Mouse (Mus musculus): Measurements from ENCODE around the gene Tbpl1. TPM values are rescaled to one million over a fixed set of nuclear protein-coding genes. Genes with fewer than 3 reads are reported as not detected.

Gene Tbpl1
- total and polyA plus RNA-seq, 2 experiments from 2014 or later: 60.0 to 70.9 TPM

- Histone ChIP-seq H3K9me3 (ENCODE audit: low read length) (no peaks in the 10 kb centered on the region), H3K9ac (no peak overlapping the region), H3K4me2 (ENCODE audit: low read depth) (no peak overlapping the region), H3K4me3 (ENCODE audit: low read depth, low read length) (no peak overlapping the region), H3K27me3 (ENCODE audit: insufficient read depth, low read length) (no peaks in the 10 kb centered on the region), H3K27ac (ENCODE audit: low read depth, low read length) (no peak overlapping the region), H3K36me3 (ENCODE audit: insufficient read depth) (no peaks in the 10 kb centered on the region), H3K4me1 (ENCODE audit: insufficient read depth) (no peaks in the 10 kb centered on the region)
- no peak for ATAC-seq
- no peak for TF ChIP-seq CTCF (IDR thresholded peaks at IDR 0.05; ENCODE audit: low read depth)
- WGBS: 74% methylated on average over 5 of the region's 5 CpGs
- DNase-seq: no peak
Measured at GRCm38 (mm10) chr10:22660286-22661000, 71.3 kb downstream of the Tbpl1 start.

- Histone ChIP-seq H3K36me3 (ENCODE audit: insufficient read depth) (no peaks in the 10 kb centered on the region), H3K9ac (no peak overlapping the region), H3K9me3 (ENCODE audit: low read length) (no peaks in the 10 kb centered on the region), H3K4me2 (ENCODE audit: low read depth) (no peak overlapping the region), H3K4me1 (ENCODE audit: insufficient read depth) (no peaks in the 10 kb centered on the region), H3K27ac (ENCODE audit: low read depth, low read length) (no peak overlapping the region), H3K4me3 (ENCODE audit: low read depth, low read length) (no peak overlapping the region), H3K27me3 (ENCODE audit: insufficient read depth, low read length) (no peaks in the 10 kb centered on the region)
- DNase-seq: no peak
- WGBS: 56% methylated on average over 10 of the region's 10 CpGs
- no peak for ATAC-seq
- TF ChIP-seq CTCF (IDR thresholded peaks at IDR 0.05; ENCODE audit: low read depth): no peak
Measured at GRCm38 (mm10) chr10:22659386-22659725, 72.4 kb downstream of the Tbpl1 start.

GRCm38 (mm10) chr10:22658534-22659385, 73.0 kb downstream of the Tbpl1 start:
- no peaks in the 10 kb centered on the region for H3K36me3 ChIP-seq (ENCODE audit: insufficient read depth)
- WGBS: 9% methylated on average over 23 of the region's 23 CpGs
- no peak overlapping the region for H3K4me3 ChIP-seq (ENCODE audit: low read depth, low read length)
- H3K27ac ChIP-seq (ENCODE audit: low read depth, low read length): no peak overlapping the region
- no peaks in the 10 kb centered on the region for H3K4me1 ChIP-seq (ENCODE audit: insufficient read depth)
- peak; percentile 65 for DNase-seq
- H3K27me3 ChIP-seq (ENCODE audit: insufficient read depth, low read length): no peaks in the 10 kb centered on the region
- H3K9me3 ChIP-seq (ENCODE audit: low read length): no peaks in the 10 kb centered on the region
- peak overlapping the region; percentile 21 for H3K4me2 ChIP-seq (ENCODE audit: low read depth)
- TF ChIP-seq CTCF (IDR thresholded peaks at IDR 0.05; ENCODE audit: low read depth): no peak
- ATAC-seq: peak; percentile 86
- no peak overlapping the region for H3K9ac ChIP-seq

Small RNA genes within 50 kb of the gene (microRNA-seq; reads per million reads assigned to microRNA genes)
- gene Mir7663: 0.77 to 1.1 reads per million in 2 experiments

Other genes starting within 250 kb of the Tbpl1 start
- 5.5 and 7.3 TPM in 2 replicates for gene Slc2a12, start 86.9 kb downstream of the Tbpl1 start, total RNA-seq (2014; rRNA removed)
- gene Slc2a12, start 86.9 kb downstream of the Tbpl1 start, polyA plus RNA-seq (2015; fragmentation: Nextera tagmentation; extraction: Ambion mirVana): 4.6 and 6.6 TPM in 2 replicates
- not detected in 2 replicates for gene Tcf21, start 88.2 kb upstream of the Tbpl1 start, total RNA-seq (2014; rRNA removed)
- 0.21 and 0.24 TPM in 2 replicates for gene Tcf21, start 88.2 kb upstream of the Tbpl1 start, polyA plus RNA-seq (2015; fragmentation: Nextera tagmentation; extraction: Ambion mirVana)